Mouse (Mus musculus) retina, embryonic 14.5 days (tissue): ENCODE measurements around the gene Ubtd2.
A peak's percentile ranks its signal among the peaks of the same experiment; 100 is the strongest.

Source experiments
- DNase-seq: peaks from one replicate; pipeline ENCODE4 v3.0.0-alpha.2; 2015; ENCODE audit warnings: low spot score

Gene Ubtd2

GRCm38 (mm10) chr11:32518770-32519169 is 63.6 kb downstream of the Ubtd2 start:
- no peak for DNase-seq

GRCm38 (mm10) chr11:32519354-32519753 is 64.2 kb downstream of the Ubtd2 start:
- DNase-seq: no peak

DNA sequence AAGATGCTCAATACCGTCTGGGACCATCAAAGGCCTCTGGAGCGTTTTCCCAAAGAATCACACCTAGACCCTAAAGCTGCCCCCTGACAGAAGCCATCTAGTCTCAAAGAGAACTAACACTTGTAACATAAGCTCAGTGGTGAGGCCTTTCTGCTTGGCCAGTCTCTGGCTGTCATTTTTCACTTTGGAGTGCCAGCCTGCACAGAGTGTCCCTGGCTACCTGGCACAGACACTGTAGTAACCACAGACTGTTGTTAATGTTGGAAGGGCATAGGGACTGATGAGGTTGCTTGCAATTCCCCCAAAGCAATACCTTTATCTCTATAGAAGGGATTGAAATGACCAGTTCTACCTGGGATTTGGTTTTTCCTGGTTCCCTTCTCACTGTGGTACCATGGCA is 66.1 kb downstream of the Ubtd2 start:
- DNase-seq: no peak

GRCm38 (mm10) chr11:32524122-32524920 is 69.2 kb downstream of the Ubtd2 start:
- DNase-seq: no peak

DNA sequence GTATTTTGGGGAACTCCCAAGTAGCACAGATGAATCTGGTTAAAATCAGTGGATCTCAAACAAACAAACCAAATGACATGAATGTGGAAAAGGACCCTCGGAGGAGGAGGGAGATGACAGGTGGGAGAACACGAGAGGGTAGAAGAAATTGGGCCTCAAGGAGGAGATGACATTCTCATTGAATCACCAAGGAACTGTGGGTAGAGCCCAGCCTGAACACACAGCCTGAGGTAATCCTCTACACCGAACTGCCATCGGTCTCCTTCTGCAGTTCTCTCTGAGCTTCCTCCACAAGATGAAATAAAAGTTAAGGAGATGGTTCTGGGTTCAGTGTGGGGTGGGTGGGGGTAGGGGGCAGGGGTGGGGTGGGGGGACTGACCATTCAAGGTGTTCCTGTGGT is 71.8 kb downstream of the Ubtd2 start:
- no peak for DNase-seq

DNA sequence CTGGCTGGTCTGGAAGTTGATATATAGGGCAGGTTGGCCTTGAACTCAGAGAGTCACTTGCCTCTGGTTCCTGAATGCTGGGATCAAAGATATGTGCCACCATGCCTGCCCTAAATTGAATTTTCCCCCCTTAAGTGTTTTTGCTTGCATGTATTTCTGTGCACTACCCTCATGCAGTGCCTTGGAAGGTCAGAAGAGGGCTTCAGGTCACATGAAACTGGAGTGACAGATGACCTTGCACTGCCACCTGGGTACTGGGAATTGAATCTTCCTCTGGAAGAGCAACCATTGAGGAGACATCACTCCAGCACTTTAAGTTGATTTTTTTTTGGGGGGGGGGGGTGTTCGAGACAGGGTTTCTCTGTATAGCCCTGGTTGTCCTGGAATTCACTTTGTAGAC is 75.0 kb downstream of the Ubtd2 start:
- peak; percentile 17 for DNase-seq

DNA sequence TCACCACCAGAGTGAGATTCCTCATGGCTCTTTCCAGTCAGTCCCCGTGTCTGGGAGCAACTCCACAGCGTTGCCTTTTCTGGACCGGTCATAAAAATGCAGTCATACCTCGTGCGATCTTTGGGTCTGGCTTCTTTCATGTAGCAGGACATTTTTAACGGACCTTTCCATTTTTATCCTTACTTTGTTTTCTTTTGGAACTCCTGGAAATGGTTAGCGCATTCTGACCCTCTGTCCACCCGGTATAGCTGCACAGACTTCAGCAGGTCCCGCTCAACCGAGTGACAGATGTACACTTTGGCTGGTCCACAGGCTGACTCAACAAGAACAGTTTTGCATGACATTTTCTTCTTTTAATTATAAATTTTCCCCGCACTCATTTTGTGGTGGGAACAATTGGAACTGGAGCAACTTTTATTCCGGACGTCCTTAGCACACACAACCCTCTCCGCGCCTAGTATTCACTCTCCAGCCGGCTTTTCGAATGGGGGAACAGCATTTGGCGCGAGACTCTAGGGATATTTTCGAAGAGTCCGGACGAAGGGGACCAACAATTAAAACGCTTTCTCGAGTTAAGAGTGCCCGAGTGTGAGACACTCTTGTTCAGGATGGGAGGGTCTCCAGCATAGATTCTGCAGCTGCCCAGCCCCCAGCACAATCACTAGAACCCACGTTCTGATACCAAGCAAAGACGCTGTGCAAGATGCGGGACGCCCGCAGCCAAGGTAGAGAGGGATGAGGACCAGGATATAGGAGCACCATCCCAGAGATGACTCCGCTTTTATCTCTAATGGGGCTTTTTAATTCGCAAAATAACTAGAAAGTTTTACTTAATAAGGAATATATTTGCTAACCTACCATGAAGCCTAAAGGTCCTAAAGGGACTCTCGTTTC is 76.9 kb downstream of the Ubtd2 start, which contains the start of gene Efcab9:
Gene Efcab9, minus strand, starts transcription at position 211 of the 894 bp plus-strand sequence.
- peak; percentile 55 for DNase-seq

GRCm38 (mm10) chr11:32532765-32533481 is 77.8 kb downstream of the Ubtd2 start, which contains the start of gene Stk10:
Gene Stk10, plus strand, starts transcription at chr11:32533305.
- DNase-seq: peak; percentile 77

- peak; percentile 54 for DNase-seq
These were observed 78.5 kb downstream of the Ubtd2 start for GRCm38 (mm10) chr11:32533482-32534261.

- DNase-seq: no peak
These were observed 79.4 kb downstream of the Ubtd2 start for GRCm38 (mm10) chr11:32534453-32535075.

- no peak for DNase-seq
These were observed 80.5 kb downstream of the Ubtd2 start for GRCm38 (mm10) chr11:32535646-32536045.

DNA sequence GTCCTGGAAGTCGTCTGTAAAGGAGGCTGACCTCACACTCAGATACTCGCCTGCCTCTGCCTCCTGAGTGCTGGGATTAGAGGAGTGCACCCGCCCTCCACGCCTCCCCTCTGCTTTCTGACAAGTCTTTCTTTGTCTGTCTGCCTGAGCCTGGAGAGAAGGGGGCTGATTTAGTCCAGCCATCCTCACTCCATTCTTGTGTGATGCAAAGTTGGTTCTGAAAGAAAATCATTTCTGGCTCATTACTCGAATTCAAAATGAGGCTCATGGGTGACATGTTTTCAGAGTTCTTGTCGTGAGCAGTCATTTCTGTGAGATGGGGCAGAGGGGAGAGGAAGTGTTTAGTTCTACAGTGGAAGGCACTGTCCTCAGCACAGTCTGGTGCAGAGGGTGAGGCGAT is 81.8 kb downstream of the Ubtd2 start:
- DNase-seq: peak; percentile 72

DNA sequence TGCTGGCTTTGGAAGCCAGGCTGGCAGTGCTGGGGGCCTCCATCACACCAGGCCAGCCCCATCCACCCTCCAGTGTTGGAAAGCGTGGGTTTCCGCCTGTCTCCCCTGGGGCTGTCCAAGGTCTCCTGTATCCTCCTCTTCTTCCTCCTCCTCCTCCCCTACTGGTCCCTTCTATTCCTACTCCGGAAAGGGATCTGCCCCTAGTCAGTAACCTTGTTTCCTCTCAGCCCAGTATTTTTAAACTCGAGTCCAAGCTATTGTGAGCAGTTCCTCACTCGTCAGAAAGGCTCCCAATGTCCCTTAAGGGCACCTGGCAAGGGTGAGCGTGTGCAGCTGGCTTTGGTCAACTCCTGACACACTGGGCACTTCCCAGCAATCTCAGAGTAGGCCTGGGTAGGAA is 83.3 kb downstream of the Ubtd2 start:
- DNase-seq: no peak

DNA sequence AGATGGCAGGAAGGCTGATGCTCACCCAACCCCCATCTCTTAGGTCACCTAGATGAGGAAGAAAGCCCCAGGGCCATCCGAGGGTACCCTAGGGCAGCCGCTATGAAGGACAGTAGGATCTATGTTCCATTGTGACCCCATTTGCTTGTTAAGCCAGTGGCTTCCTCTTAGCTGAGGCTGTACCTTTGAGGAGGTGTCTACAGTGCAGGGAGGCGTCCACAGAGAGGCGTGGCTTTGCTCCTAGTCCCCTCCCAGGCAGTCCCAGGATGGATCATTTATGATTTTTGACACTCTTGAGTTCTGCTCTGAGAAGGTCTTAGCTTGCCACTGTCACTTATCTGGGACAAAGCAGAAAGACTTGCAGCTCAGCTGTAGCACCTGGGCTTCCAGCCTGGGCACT is 83.7 kb downstream of the Ubtd2 start:
- DNase-seq: no peak

DNA sequence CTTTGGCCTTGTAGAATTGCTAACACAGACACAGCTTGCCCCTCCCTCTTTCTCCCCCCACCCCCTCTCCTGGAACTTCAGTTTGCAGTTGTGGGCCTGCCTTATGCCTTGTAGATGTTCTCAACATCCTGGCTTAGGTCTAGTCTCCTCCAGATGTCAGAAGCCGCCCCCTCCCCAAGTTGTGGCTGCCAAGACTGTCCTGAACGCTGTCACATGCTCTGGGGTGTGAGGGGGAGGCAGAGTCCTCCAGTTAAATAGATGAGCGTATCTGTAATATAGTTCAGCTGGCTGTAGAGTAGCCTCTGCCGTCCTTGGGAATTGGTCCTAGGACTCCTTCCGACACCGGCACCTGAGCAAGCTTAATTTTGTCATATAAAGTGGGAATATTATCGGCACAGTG is 84.5 kb downstream of the Ubtd2 start:
- DNase-seq: no peak

DNA sequence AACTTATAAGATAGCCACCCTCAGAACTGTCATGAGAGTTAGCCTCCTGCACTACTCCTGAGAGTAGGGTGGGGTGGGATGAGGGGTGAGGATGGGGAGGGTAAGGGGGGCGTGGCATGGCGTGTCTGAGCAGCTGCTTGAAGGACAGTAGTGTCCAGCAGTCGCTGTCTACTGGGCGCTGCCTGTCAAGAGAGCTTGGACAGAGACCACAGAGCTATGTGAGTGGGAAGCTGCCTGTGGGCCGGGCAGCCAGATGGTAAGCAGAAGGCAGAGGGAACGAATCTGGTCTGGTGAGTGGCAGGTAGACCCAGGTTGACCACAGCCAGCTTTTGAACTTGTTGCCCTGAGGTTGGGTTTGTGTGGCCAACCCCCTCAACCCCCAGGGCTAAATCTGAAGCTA is 85.3 kb downstream of the Ubtd2 start:
- DNase-seq: no peak

GRCm38 (mm10) chr11:32542181-32542580 is 87.0 kb downstream of the Ubtd2 start:
- no peak for DNase-seq

- DNase-seq: no peak
These were observed 87.7 kb downstream of the Ubtd2 start for GRCm38 (mm10) chr11:32542687-32543411.

GRCm38 (mm10) chr11:32544041-32544440 is 88.9 kb downstream of the Ubtd2 start:
- no peak for DNase-seq

- DNase-seq: no peak
These were observed 89.3 kb downstream of the Ubtd2 start for GRCm38 (mm10) chr11:32544497-32544896.
